In genomic region chr19:29803946-29804345, GRCm38 (mm10) we compare ENCODE assay signal across 9 mouse cellular contexts. TPM values are rescaled to one million over a fixed set of nuclear protein-coding genes. Genes with fewer than 3 reads are reported as not detected.
DNase-seq lines count a peak whose midpoint lies in the region; ATAC-seq and TF ChIP-seq lines count a peak whose summit lies in the region.
"Had no signal": no experiment of that assay in that cellular context is flagged by ENCODE, and none has a peak within 500 bp of the region (broad histone marks: within the 10 kb centered on the region; RNA-seq: fewer than 3 reads in every experiment).

No protein-coding gene starts in this region.

- H3K4me3 ChIP-seq in heart, embryonic 12.5 days, result peak overlapping the region; percentile 26
- H3K4me3 ChIP-seq in MEL (ENCODE audit: control insufficient read depth in 1 of 2, insufficient read depth in 1 of 2, low read depth in 2 of 2, low read length in 2 of 2), result peak overlapping the region; percentile 51 to 67
- H3K4me3 ChIP-seq in hindbrain, embryonic 10.5 days, result peak overlapping the region; percentile 74
- H3K4me3 ChIP-seq in liver, postnatal 0 days (ENCODE audit: low read depth, low read length), result no peak overlapping the region

- TF ChIP-seq POLR2A in MEL (IDR thresholded peaks at IDR 0.05; ENCODE audit: control insufficient read depth in 1 of 2, insufficient read depth in 1 of 2, low read depth in 1 of 2, low read length in 2 of 2, poor library complexity in 1 of 2), result no peak

- WGBS in heart, embryonic 12.5 days, result 50% methylated on average over 3 of the region's 3 CpGs
- WGBS in hindbrain, embryonic 10.5 days, result 57% methylated on average over 3 of the region's 3 CpGs
- WGBS in liver, postnatal 0 days (ENCODE audit: insufficient replicate concordance), result 44% methylated on average over 3 of the region's 3 CpGs

- TF ChIP-seq CTCF in MEL (IDR thresholded peaks at IDR 0.05 in 2 of 3, conservative IDR thresholded peaks at IDR 0.05 in 1 of 3; ENCODE audit: control insufficient read depth in 1 of 3, insufficient read depth in 1 of 3, low read depth in 2 of 3, low read length in 3 of 3, poor library complexity in 1 of 3, severe bottlenecking in 1 of 3), result no peak
- no peak for TF ChIP-seq CTCF in liver, postnatal 0 days (IDR thresholded peaks at IDR 0.05; ENCODE audit: low read depth)

- no peak for TF ChIP-seq EP300 in MEL (IDR thresholded peaks at IDR 0.05; ENCODE audit: low read depth in 1 of 2, low read length in 2 of 2)
- no peak for TF ChIP-seq EP300 in liver, postnatal 0 days (IDR thresholded peaks at IDR 0.05; ENCODE audit: low read depth)

- no peak for DNase-seq in heart, postnatal 14 days
- DNase-seq in MEL (ENCODE audit: low read depth, low spot score), result peak; percentile 83
- no peak for DNase-seq in hindbrain, embryonic 10.5 days (ENCODE audit: low spot score)
- DNase-seq in liver, postnatal 0 days, result no peak
- no peak for DNase-seq in adrenal gland, adult (ENCODE audit: inconsistent age in 2 of 2, low spot score in 1 of 2)
- no peak for DNase-seq in adipocyte (ENCODE audit: low spot score)
- no peak for DNase-seq in Muller cell, postnatal 12 days (ENCODE audit: inconsistent ontology term)
- DNase-seq: thymus, adult 18-20 months had no signal

- H3K27me3 ChIP-seq in heart, embryonic 12.5 days (replicated peaks), result no peaks in the 10 kb centered on the region
- no peaks in the 10 kb centered on the region for H3K27me3 ChIP-seq in MEL (ENCODE audit: control insufficient read depth in 1 of 2, insufficient read depth in 2 of 2, low read length in 2 of 2)
- H3K27me3 ChIP-seq in hindbrain, embryonic 10.5 days (ENCODE audit: insufficient read depth, poor library complexity, severe bottlenecking), result no peaks in the 10 kb centered on the region
- H3K27me3 ChIP-seq in liver, postnatal 0 days (ENCODE audit: insufficient read depth, low read length), result no peaks in the 10 kb centered on the region

- H3K36me3 ChIP-seq in heart, embryonic 12.5 days, result peaks cover 3% of the 10 kb centered on the region; the same call in 1 of the 2 replicates
- H3K36me3 ChIP-seq in MEL (ENCODE audit: control insufficient read depth in 1 of 2, insufficient read depth in 2 of 2, low read length in 2 of 2), result peaks cover 0 to 31% of the 10 kb centered on the region in 2 experiments; a peak in 2 of 4 replicates
- H3K36me3 ChIP-seq in hindbrain, embryonic 10.5 days, result peaks cover 13% of the 10 kb centered on the region
- H3K36me3 ChIP-seq in liver, postnatal 0 days (replicated peaks; ENCODE audit: insufficient read depth, low read length), result no peaks in the 10 kb centered on the region; the same call in 1 of the 2 replicates

- H3K9ac ChIP-seq in heart, embryonic 12.5 days, result no peak overlapping the region
- peak overlapping the region; percentile 46 for H3K9ac ChIP-seq in MEL (ENCODE audit: control insufficient read depth, low read depth, low read length, poor library complexity, severe bottlenecking)
- H3K9ac ChIP-seq in liver, postnatal 0 days (replicated peaks), result no peak overlapping the region

- H3K79me2 ChIP-seq in MEL (ENCODE audit: control insufficient read depth, insufficient read depth, low read length, poor library complexity), result peaks cover 41% of the 10 kb centered on the region

- peak overlapping the region; percentile 59 for H3K4me2 ChIP-seq in heart, embryonic 12.5 days
- peak overlapping the region; percentile 100; the same call in 1 of the 2 replicates for H3K4me2 ChIP-seq in liver, postnatal 0 days (ENCODE audit: low read depth, low read length)

- H3K27ac ChIP-seq in heart, embryonic 12.5 days (ENCODE audit: poor library complexity, severe bottlenecking), result no peak overlapping the region
- no peak overlapping the region for H3K27ac ChIP-seq in MEL (ENCODE audit: control insufficient read depth, low read depth, low read length)
- H3K27ac ChIP-seq in hindbrain, embryonic 10.5 days, result no peak overlapping the region
- H3K27ac ChIP-seq in liver, postnatal 0 days (ENCODE audit: low read depth), result no peak overlapping the region

- ATAC-seq in heart, embryonic 12.5 days (ENCODE audit: insufficient number of reproducible peaks, low FRiP score), result no peak
- ATAC-seq in liver, postnatal 0 days, result no peak

- peaks cover 10% of the 10 kb centered on the region for H3K4me1 ChIP-seq in heart, embryonic 12.5 days (replicated peaks)
- peaks cover 14 to 27% of the 10 kb centered on the region in 2 experiments for H3K4me1 ChIP-seq in MEL (ENCODE audit: control insufficient read depth in 1 of 2, insufficient read depth in 2 of 2, low read length in 2 of 2)
- peaks cover 19% of the 10 kb centered on the region for H3K4me1 ChIP-seq in hindbrain, embryonic 10.5 days (replicated peaks)
- H3K4me1 ChIP-seq in liver, postnatal 0 days (ENCODE audit: insufficient read depth), result peaks cover 4% of the 10 kb centered on the region

- H3K9me3 ChIP-seq in heart, embryonic 12.5 days (replicated peaks), result no peaks in the 10 kb centered on the region
- no peaks in the 10 kb centered on the region for H3K9me3 ChIP-seq in MEL (replicated peaks; ENCODE audit: insufficient read depth, low read length)
- H3K9me3 ChIP-seq in hindbrain, embryonic 10.5 days, result no peaks in the 10 kb centered on the region
- H3K9me3 ChIP-seq in liver, postnatal 0 days (ENCODE audit: low read length), result no peaks in the 10 kb centered on the region

- intact Hi-C loops in heart, postnatal 14 days (cut with DNase I), result loop anchor here (5.0 kb wide), 1 partner anchor 67 kb away; no protein-coding TSS in a partner anchor

- TF ChIP-seq RAD21 in MEL (IDR thresholded peaks at IDR 0.05; ENCODE audit: low read depth, low read length), result no peak

TF ChIP-seq in MEL, 35 proteins besides CTCF, POLR2A, EP300 and RAD21:
- TF ChIP-seq USF1 (IDR thresholded peaks at IDR 0.05; ENCODE audit: low read depth, low read length) (no peak), TBP (IDR thresholded peaks at IDR 0.05; ENCODE audit: low read depth, low read length) (no peak), MAFK (IDR thresholded peaks at IDR 0.05; ENCODE audit: borderline replicate concordance, low read depth, low read length) (no peak), ELF1 (IDR thresholded peaks at IDR 0.05; ENCODE audit: low read depth, low read length) (no peak), NRF1 (IDR thresholded peaks at IDR 0.05; ENCODE audit: insufficient read depth, low read depth, low read length, poor library complexity, severe bottlenecking) (no peak), MXI1 (IDR thresholded peaks at IDR 0.05; ENCODE audit: low read depth, low read length) (no peak), JUND (IDR thresholded peaks at IDR 0.05; ENCODE audit: low read depth, low read length) (no peak), CHD1 (IDR thresholded peaks at IDR 0.05; ENCODE audit: low read depth, low read length) (no peak), SIN3A (IDR thresholded peaks at IDR 0.05; ENCODE audit: low read length) (no peak), KAT2A (conservative IDR thresholded peaks at IDR 0.05; ENCODE audit: low read depth, low read length) (no peak)

RNA-seq across cellular contexts. Expression of gene 9930021J03Rik, which starts 1.8 kb away (rescaled TPM):
- polyA plus RNA-seq in heart, embryonic 12.5 days (2016; fragmentation: Nextera tagmentation; extraction: Ambion mirVana), result 3.7 and 4.2 TPM in 2 replicates
- total RNA-seq in heart, postnatal 14 days (2021), result 10 to 100 TPM; 12.2 to 13.3 TPM
- 19.9 and 20.6 TPM in 2 replicates for total RNA-seq in MEL (2012; rRNA removed)
- 100 to 1,000 TPM in 1 of 2 experiments, 10 to 100 TPM in 1; 40.9 to 216 TPM for polyA plus RNA-seq in MEL (2012; ENCODE audit: insufficient read depth in 1 of 2, insufficient read length in 2 of 2, low read depth in 1 of 2, low replicate concordance in 2 of 2, missing spikeins in 1 of 2)
- polyA plus RNA-seq in hindbrain, embryonic 10.5 days (2016; fragmentation: Nextera tagmentation; extraction: Ambion mirVana), result 4.0 and 4.1 TPM in 2 replicates
- polyA plus RNA-seq in liver, postnatal 0 days (2015; fragmentation: Nextera tagmentation; extraction: Ambion mirVana), result 1.4 TPM in 2 replicates

RNA-seq across cellular contexts. Expression of gene Ranbp6, which starts 8.8 kb away (rescaled TPM):
- 19.7 and 20.7 TPM in 2 replicates for polyA plus RNA-seq in heart, embryonic 12.5 days (2016; fragmentation: Nextera tagmentation; extraction: Ambion mirVana)
- 10 to 100 TPM; 15.2 to 15.5 TPM for total RNA-seq in heart, postnatal 14 days (2021)
- 18.3 and 22.6 TPM in 2 replicates for total RNA-seq in MEL (2012; rRNA removed)
- polyA plus RNA-seq in MEL (2012; ENCODE audit: insufficient read depth in 1 of 2, insufficient read length in 2 of 2, low read depth in 1 of 2, low replicate concordance in 2 of 2, missing spikeins in 1 of 2), result 10 to 100 TPM in 1 of 2 experiments, not detected in 1; 23.7 TPM
- 24.7 and 26.1 TPM in 2 replicates for polyA plus RNA-seq in hindbrain, embryonic 10.5 days (2016; fragmentation: Nextera tagmentation; extraction: Ambion mirVana)
- 3.8 and 3.9 TPM in 2 replicates for polyA plus RNA-seq in liver, postnatal 0 days (2015; fragmentation: Nextera tagmentation; extraction: Ambion mirVana)
